Mouse (Mus musculus): Measurements from ENCODE around the gene Odf2l.

- no peak for TF ChIP-seq CTCF (IDR thresholded peaks at IDR 0.05; ENCODE audit: control insufficient read depth, insufficient read depth, insufficient read length)
- peak; percentile 3 for TF ChIP-seq CEBPB (IDR thresholded peaks at IDR 0.05; ENCODE audit: low read depth)
Observed at GRCm38 (mm10) chr3:145195240-145195923, 77.0 kb downstream of the Odf2l start.
